Mouse (Mus musculus) forebrain, embryonic 12.5 days (tissue): ENCODE measurements around the gene Pafah2. TPM values are rescaled to one million over a fixed set of nuclear protein-coding genes. Genes with fewer than 3 reads are reported as not detected.

Experiments used
- ATAC-seq: fragments of 200-750 bp; cut with Nextera tagmentation; 2 replicates; pipeline ENCODE4 v1.8.0; 2017; ENCODE audit warnings: moderate TSS enrichment; ENCODE audit not compliant: low FRiP score
- H3K27ac ChIP-seq: fragments of 300-500 bp; sonication (generic); 2 replicates; pipeline ENCODE4 v1.5.1; 2016; ENCODE audit warnings: mild to moderate bottlenecking
- H3K27me3 ChIP-seq: fragments of 300-500 bp; sonication (generic); 2 replicates; pipeline ENCODE4 v1.6.1; 2016; ENCODE audit warnings: mild to moderate bottlenecking
- H3K36me3 ChIP-seq: fragments of 300-500 bp; sonication (generic); replicated peaks from 2 replicates; pipeline ENCODE4 v1.6.1; 2016; ENCODE audit warnings: mild to moderate bottlenecking
- H3K4me1 ChIP-seq: fragments of 300-500 bp; sonication (generic); 2 replicates; pipeline ENCODE4 v1.6.1; 2016
- H3K4me2 ChIP-seq: fragments of 300-500 bp; sonication (generic); 2 replicates; pipeline ENCODE4 v1.6.1; 2016; ENCODE audit warnings: mild to moderate bottlenecking, moderate library complexity
- H3K4me3 ChIP-seq: fragments of 300-500 bp; sonication (generic); replicated peaks from 2 replicates; pipeline ENCODE4 v1.5.1; 2016; ENCODE audit warnings: mild to moderate bottlenecking
- H3K9ac ChIP-seq: fragments of 300-500 bp; sonication (generic); 2 replicates; pipeline ENCODE4 v1.6.1; 2016; ENCODE audit warnings: mild to moderate bottlenecking
- H3K9me3 ChIP-seq: fragments of 300-500 bp; sonication (generic); 2 replicates; pipeline ENCODE4 v1.6.1; 2016
- WGBS: fragments of 180-500 bp; shearing (Covaris S2); methylation state at CpG from one replicate; pipeline ENCODE4 v1.1.7; 2016; 5-methylcytosine and 5-hydroxymethylcytosine counted together
- polyA plus RNA-seq: library from polyadenylated mRNA; unstranded; fragments of >200 nt; fragmentation: Nextera tagmentation; extraction: Ambion mirVana; gene quantifications from 2 replicates; pipeline ENCODE4 v1.2.1, GENCODE M21; 2016

Pafah2 gene
- polyA plus RNA-seq, 1 experiment from 2014 or later, result 8.3 TPM

DNA sequence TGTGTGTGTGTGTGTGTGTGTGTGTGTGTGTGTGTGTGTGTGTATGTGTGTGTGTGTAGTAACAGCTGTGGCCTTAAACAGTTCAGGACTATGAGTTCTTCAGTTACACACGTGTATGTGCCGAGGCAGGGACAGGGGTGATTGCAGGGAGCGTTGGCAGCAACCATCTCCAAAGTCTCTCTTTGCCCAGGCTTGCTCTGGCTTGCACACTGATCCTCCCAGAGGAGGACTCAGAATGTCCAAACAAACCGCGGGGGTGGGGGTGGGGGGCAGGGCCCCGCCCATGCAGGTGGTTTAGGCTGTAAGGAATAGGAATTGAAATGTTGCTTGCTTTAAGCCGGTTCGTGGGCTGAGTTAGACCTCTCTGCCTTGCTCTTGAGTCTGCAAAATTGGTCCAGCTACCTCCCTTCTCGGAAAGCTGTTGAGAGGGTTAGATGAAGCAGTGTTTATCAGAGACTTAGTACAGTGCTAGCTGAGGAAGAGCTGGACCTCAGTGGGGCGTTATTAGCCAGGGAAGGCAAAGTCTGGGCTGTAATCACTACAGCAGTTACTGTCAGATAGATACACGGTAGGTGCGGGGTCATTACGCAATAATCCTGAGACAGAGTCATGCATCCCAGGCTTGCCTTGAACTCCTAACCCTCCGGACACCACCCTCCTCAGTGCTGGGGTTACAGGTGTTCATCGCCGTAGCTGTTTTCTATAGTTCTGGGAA lies 5.9 kb downstream of the Pafah2 start:
- 0 out of 2 replicates have a peak overlapping the region, but pooled peaks have one; percentile 56 for H3K27ac ChIP-seq
- WGBS, result 73% methylated on average over 16 of the region's 16 CpGs
- H3K9ac ChIP-seq, result 0 out of 2 replicates have a peak overlapping the region, but pooled peaks have one; percentile 50
- no peaks in the 10 kb centered on the region for H3K36me3 ChIP-seq
- peak overlapping the region; percentile 63; the same call in 1 of the 2 replicates for H3K4me2 ChIP-seq
- ATAC-seq, result 0 out of 2 replicates have a peak, but pooled peaks have one; percentile 34
- H3K27me3 ChIP-seq, result no peaks in the 10 kb centered on the region
- H3K4me3 ChIP-seq, result no peak overlapping the region
- no peaks in the 10 kb centered on the region for H3K9me3 ChIP-seq
- peaks cover 38% of the 10 kb centered on the region for H3K4me1 ChIP-seq

DNA sequence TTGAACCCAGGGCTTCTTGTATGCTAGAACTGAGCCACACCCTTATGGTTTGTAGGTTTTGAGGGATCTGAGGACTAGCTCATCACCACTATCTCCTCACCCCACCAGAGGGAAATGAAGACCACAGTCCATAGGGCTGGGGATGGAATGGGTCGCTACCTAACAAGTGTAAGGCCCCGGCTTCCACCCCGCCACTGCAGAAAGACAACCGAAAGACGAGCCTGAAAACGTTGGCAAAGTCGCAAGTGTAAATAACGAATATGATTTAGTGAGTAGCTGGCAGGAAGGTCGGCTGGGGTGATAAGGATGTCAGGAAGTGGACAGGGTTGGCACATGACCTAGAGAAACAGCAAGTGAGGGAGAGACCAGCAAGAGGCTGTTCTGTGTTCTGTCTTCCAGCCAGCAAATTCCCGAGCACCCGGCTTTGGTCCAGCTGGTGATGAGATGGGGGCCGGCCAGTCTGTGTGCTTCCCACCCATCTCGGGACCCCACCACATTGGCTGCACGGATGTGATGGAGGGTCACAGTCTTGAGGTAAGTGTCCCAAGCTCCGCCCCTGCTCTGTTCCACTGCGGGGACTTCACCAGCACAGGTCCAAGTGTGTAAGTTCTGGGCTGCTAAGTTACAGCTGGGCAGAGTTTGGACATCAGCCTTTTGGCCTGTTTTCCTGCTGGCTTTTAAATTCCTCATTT lies 6.6 kb downstream of the Pafah2 start:
- 85% methylated on average over 16 of the region's 16 CpGs for WGBS
- Histone ChIP-seq H3K4me1 (peaks cover 31% of the 10 kb centered on the region), H3K27me3 (no peaks in the 10 kb centered on the region), H3K4me3 (no peak overlapping the region), H3K9me3 (no peaks in the 10 kb centered on the region), H3K27ac (no peak overlapping the region), H3K9ac (no peak overlapping the region), H3K4me2 (no peak overlapping the region), H3K36me3 (no peaks in the 10 kb centered on the region)
- ATAC-seq, result no peak

DNA sequence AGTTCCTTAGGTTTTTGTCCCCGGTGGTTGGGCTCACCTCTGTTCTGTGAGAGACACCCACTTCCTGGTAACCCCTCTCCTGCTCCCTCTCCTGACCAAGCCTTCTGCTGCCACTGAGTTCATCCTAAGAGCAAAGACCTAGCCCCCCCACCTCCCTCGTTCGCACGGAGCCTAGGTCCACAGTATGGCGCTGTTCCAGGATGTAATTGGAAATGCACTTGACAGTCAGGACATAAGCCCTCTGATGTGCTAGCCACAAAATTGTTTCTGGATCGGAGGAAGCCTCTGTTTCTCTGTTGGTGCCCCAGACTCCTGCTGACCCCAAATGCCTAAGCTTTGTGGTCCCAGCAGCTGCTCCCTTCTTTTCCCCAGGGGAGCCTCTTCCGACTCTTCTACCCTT lies 7.6 kb downstream of the Pafah2 start:
- Histone ChIP-seq H3K9ac (no peak overlapping the region), H3K4me2 (no peak overlapping the region), H3K9me3 (no peaks in the 10 kb centered on the region), H3K27ac (0 out of 2 replicates have a peak overlapping the region, but pooled peaks have one; percentile 10), H3K36me3 (no peaks in the 10 kb centered on the region), H3K4me1 (peaks cover 29% of the 10 kb centered on the region), H3K4me3 (no peak overlapping the region), H3K27me3 (no peaks in the 10 kb centered on the region)
- no peak for ATAC-seq
- WGBS, result 66% methylated on average over 7 of the region's 7 CpGs

DNA sequence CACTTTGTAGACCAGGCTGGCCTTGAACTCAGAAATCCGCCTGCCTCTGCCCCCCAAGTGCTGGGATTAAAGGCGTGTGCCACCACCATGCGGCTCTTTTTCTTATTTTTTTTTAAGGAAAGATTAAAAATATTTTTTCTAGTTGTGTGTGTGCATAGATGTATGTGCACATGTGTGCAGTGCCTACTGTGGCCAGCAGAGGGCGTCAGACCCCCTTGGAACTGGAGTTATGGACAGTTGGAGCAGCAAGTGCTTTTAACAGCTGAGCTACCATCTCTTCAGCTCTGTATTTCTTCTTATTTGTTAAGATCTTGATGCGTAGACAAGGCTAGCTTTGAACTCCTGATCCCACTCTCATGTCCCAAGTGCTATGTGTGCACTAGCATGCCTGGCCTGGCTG lies 13.2 kb downstream of the Pafah2 start:
- H3K4me3 ChIP-seq, result no peak overlapping the region
- no peaks in the 10 kb centered on the region for H3K4me1 ChIP-seq
- H3K9ac ChIP-seq, result no peak overlapping the region
- H3K27ac ChIP-seq, result no peak overlapping the region
- 63% methylated on average over 5 of the region's 5 CpGs for WGBS
- H3K27me3 ChIP-seq, result no peaks in the 10 kb centered on the region
- ATAC-seq, result no peak
- H3K36me3 ChIP-seq, result 0 out of 2 replicates have a peak, but pooled peaks cover 9% of the 10 kb centered on the region
- no peaks in the 10 kb centered on the region for H3K9me3 ChIP-seq
- no peak overlapping the region for H3K4me2 ChIP-seq

DNA sequence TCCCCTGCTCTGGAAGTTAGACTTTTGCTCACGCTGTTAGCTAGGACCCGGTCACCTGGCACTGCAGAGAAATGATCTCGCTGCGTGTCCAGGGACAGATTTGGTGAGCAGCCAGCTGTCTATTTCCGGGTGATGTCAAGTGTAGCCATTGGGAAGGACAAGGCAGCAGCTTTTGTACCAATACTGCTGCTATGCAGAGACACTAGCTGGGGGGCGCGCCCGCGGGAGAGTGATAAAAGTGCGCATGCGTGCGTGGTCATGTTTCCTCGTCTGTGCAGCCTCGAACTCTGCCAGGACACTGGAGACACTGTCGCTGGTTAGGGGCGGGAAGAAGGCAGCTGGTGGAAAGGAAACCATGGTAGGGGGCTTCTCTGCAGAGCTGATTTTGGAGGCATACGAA lies 20.1 kb downstream of the Pafah2 start:
- WGBS, result 89% methylated on average over 17 of the region's 17 CpGs
- peaks cover 12% of the 10 kb centered on the region; the same call in 1 of the 2 replicates for H3K36me3 ChIP-seq
- no peak overlapping the region for H3K9ac ChIP-seq
- H3K4me2 ChIP-seq, result no peak overlapping the region
- no peaks in the 10 kb centered on the region for H3K27me3 ChIP-seq
- H3K9me3 ChIP-seq, result no peaks in the 10 kb centered on the region
- no peaks in the 10 kb centered on the region for H3K4me1 ChIP-seq
- ATAC-seq, result no peak
- H3K4me3 ChIP-seq, result no peak overlapping the region
- no peak overlapping the region for H3K27ac ChIP-seq

DNA sequence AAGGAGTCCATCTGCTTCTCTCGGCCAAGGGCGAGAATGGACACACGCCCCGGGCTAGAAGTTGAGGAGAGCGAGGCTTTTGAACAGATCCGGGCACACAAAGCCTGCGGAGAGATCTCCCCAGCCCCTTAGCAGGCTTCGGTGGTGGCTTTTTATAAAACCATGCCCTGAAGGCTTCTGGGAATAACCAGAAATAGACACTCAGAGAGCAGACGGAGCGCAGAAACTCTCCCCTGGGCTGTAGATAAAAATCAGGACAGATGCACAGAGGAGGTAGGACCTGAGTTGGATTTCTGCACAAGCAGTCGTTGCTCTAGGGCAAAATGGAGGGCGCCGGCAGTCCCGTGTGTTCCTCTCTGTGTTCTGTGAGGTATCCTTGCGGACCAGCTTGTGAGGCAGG lies 20.5 kb downstream of the Pafah2 start:
- H3K36me3 ChIP-seq, result peaks cover 12% of the 10 kb centered on the region; the same call in 1 of the 2 replicates
- no peaks in the 10 kb centered on the region for H3K27me3 ChIP-seq
- no peaks in the 10 kb centered on the region for H3K9me3 ChIP-seq
- H3K4me2 ChIP-seq, result no peak overlapping the region
- no peaks in the 10 kb centered on the region for H3K4me1 ChIP-seq
- no peak for ATAC-seq
- no peak overlapping the region for H3K4me3 ChIP-seq
- WGBS, result 71% methylated on average over 15 of the region's 15 CpGs
- no peak overlapping the region for H3K9ac ChIP-seq
- no peak overlapping the region for H3K27ac ChIP-seq

DNA sequence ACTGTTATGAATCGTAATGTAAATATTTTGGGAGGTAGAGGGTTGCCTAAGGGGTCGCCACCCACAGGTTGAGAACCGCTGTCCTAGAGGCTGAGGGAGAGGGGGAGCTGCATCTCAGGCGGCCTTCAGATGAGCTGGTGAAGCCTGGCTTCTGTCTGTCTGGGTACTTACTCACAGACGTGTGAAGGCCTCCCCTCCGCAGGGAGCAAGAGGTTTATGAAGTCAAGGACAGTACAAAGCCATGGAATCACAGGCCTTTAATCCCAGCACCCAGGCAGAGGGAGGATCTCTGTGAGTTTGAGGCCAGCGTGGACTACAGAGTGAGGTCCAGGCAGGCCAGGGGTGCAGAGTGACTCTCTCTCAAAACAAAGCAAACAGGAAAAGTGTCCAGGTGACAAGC lies 21.0 kb downstream of the Pafah2 start:
- Histone ChIP-seq H3K36me3 (peaks cover 12% of the 10 kb centered on the region; the same call in 1 of the 2 replicates), H3K9ac (no peak overlapping the region), H3K27ac (no peak overlapping the region), H3K4me2 (no peak overlapping the region), H3K4me1 (no peaks in the 10 kb centered on the region), H3K4me3 (no peak overlapping the region), H3K9me3 (no peaks in the 10 kb centered on the region), H3K27me3 (no peaks in the 10 kb centered on the region)
- ATAC-seq, result no peak
- WGBS, result 75% methylated on average over 7 of the region's 7 CpGs

DNA sequence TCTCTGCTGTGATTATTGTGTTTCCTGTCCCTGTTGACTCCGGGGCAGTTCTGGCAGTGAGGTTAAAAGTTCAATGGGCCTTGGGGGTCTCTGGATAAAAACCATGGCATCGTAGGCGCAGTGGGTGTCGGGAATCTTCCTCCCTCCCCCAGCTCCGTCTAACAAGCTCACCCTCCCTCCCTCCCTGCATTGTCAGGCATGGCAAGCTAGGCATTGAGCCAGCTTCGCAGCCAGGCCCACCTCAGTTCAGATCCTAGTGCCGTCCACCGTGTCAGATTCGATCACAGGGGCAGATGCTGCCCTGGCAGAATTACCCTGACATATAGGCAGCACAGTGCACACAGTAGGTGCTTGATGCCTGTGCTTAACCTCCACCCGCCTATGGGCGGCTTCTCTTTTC lies 25.9 kb downstream of the Pafah2 start:
- no peaks in the 10 kb centered on the region for H3K4me1 ChIP-seq
- no peaks in the 10 kb centered on the region for H3K27me3 ChIP-seq
- H3K9ac ChIP-seq, result no peak overlapping the region
- H3K36me3 ChIP-seq, result peaks cover 3% of the 10 kb centered on the region; the same call in 1 of the 2 replicates
- WGBS, result 72% methylated on average over 11 of the region's 11 CpGs
- no peak overlapping the region for H3K4me2 ChIP-seq
- no peak for ATAC-seq
- no peak overlapping the region for H3K4me3 ChIP-seq
- H3K9me3 ChIP-seq, result no peaks in the 10 kb centered on the region
- H3K27ac ChIP-seq, result no peak overlapping the region

DNA sequence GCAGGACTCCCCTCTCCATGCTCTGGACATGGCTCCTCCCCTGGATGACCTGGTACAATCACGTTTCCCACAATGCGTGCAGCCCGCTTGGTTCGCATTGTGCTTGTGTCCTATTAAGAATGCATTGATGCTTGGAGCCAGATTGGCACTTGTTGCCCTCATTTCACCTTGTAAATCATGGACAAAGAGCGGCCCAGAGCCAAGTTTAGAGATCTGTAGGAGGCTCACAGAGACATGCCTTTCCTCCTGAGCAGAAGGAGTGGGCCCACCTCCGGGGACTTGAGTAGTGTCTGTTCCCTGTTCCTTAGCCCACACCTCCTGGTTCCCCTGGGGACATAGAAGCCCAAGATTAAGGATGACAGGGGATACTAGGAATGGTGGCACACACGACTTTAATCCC lies 27.8 kb downstream of the Pafah2 start:
- H3K4me2 ChIP-seq, result no peak overlapping the region
- no peaks in the 10 kb centered on the region for H3K9me3 ChIP-seq
- ATAC-seq, result no peak
- H3K4me3 ChIP-seq, result no peak overlapping the region
- H3K27ac ChIP-seq, result no peak overlapping the region
- no peaks in the 10 kb centered on the region for H3K4me1 ChIP-seq
- H3K27me3 ChIP-seq, result no peaks in the 10 kb centered on the region
- WGBS, result 76% methylated on average over 7 of the region's 7 CpGs
- peaks cover 3% of the 10 kb centered on the region; the same call in 1 of the 2 replicates for H3K36me3 ChIP-seq
- H3K9ac ChIP-seq, result no peak overlapping the region

DNA sequence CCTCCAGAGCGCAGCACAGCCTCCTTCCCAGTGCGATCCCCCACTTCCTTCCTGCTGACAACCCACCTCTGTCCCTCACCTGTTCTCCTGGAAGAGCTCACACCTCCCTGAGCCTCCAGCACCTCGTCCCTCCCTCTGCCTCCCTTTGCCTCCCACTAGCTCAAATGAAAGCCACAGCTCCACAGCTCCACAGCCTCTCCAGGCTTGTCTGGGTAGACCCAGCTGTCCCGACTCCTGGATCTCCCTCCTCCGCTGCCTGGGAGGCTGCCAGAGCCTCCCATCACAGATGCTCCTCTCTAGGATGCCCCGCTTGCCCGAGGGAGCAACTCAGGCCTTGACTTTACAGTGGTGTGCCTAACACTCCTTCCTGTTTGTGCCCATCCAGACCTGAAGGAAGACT lies 29.0 kb downstream of the Pafah2 start:
- H3K36me3 ChIP-seq, result peaks cover 3% of the 10 kb centered on the region; the same call in 1 of the 2 replicates
- H3K27me3 ChIP-seq, result no peaks in the 10 kb centered on the region
- ATAC-seq, result no peak
- no peak overlapping the region for H3K9ac ChIP-seq
- H3K9me3 ChIP-seq, result no peaks in the 10 kb centered on the region
- no peak overlapping the region for H3K27ac ChIP-seq
- 81% methylated on average over 7 of the region's 7 CpGs for WGBS
- no peak overlapping the region for H3K4me3 ChIP-seq
- H3K4me2 ChIP-seq, result no peak overlapping the region
- H3K4me1 ChIP-seq, result peaks cover 6% of the 10 kb centered on the region

DNA sequence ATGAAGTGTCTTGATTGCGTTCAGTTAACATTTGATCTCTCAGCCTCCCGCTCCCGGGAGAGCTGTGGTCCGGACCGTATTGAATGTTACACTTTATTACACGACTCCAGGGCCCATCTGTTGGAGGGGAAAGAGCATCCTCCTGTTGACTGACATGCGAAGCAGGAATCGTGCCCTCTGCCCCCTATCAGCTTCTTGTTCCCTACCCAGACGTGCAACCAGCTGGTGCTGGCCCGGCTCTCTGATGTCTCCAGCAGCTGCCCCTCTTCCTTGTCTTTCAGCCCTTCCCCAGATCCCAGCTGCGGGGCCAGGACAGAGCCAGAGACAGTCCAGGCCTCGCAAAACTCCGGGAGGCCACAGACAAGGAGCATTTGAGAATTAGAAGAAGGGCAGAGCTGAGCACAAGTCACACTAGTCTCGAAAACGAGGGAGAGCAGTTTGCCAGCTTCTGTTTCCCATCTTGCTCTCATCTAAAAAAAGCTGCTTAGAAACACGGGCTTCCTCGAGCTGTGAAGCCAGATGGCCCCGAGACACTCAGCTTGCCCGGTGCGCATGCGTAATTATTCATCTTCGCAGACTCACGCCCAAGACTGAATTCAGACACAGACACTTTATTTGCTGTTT lies 34.4 kb downstream of the Pafah2 start:
- ATAC-seq, result peak; percentile 65

DNA sequence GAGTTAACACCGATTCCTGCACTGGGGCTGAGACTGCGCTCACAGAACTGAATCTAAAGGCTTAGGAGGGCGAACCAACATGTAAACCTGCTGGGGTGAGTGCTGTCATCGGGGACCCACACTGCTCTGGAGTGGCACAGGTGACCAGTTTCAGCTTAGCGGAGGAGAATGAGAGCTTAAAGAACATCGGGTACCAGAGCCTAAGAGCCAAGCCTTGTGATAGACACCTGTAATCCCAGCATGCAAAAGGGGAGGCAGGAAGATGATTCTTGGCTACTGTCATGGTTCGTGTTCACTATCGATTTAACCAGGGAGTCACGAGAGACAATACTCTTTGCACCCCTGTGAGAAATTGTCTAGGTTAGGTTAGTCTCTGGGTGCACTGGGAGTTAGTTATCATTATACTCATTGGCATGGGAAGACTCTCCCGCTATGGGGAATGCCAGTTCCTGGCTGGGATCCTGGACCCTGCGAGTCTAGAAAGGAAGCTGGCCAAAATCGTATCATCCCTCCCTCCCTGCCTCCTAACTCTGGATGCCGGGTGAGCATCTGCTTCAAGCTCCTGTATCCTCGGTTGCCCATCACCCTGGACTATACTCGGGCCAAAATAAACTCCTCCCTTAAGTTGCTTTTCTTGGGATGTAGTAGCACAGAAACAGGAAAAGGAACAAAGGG lies 36.7 kb downstream of the Pafah2 start:
- H3K4me3 ChIP-seq, result no peak overlapping the region
- peaks cover 23% of the 10 kb centered on the region for H3K4me1 ChIP-seq
- H3K4me2 ChIP-seq, result no peak overlapping the region
- ATAC-seq, result no peak
- H3K27me3 ChIP-seq, result no peaks in the 10 kb centered on the region
- WGBS, result 90% methylated on average over 15 of the region's 15 CpGs
- no peak overlapping the region for H3K9ac ChIP-seq
- no peak overlapping the region for H3K27ac ChIP-seq
- no peaks in the 10 kb centered on the region for H3K9me3 ChIP-seq
- H3K36me3 ChIP-seq, result no peaks in the 10 kb centered on the region

More for the DNA sequence above, 34.4 kb downstream of the Pafah2 start:
- Histone ChIP-seq H3K27ac (peak overlapping the region; percentile 92), H3K9me3 (no peaks in the 10 kb centered on the region), H3K4me1 (peaks cover 19% of the 10 kb centered on the region), H3K4me3 (no peak overlapping the region), H3K27me3 (no peaks in the 10 kb centered on the region), H3K36me3 (no peaks in the 10 kb centered on the region), H3K9ac (0 out of 2 replicates have a peak overlapping the region, but pooled peaks have one; percentile 8), H3K4me2 (peak overlapping the region; percentile 17)
- WGBS, result 39% methylated on average over 23 of the region's 23 CpGs
